Mouse (Mus musculus) left cerebral cortex, adult 2 months (tissue): ENCODE measurements at regions not wholly inside any gene's neighbourhood (a gene's known extent, or its start where the extent isn't known, plus 50 kb on each side); places are given as distances from the start of the nearest gene placed in this dataset.

ENCODE experiments used
- DNase-seq, 2 experiments: peaks; one replicate each; pipeline ENCODE4 v3.0.0; 2021 to 2022; ENCODE audit warnings: low spot score in 2 of 2, mixed read lengths in 1 of 2; ENCODE audit errors: extremely low spot score in 1 of 2
- H3K27ac ChIP-seq: fragments of 200-600 bp; 2 replicates; pipeline ENCODE4 v1.8.1; 2022
- H3K4me3 ChIP-seq: fragments of 200-600 bp; 2 replicates; pipeline ENCODE4 v1.8.1; 2022
- CTCF ChIP-seq: fragments of 200-600 bp; IDR thresholded peaks from 2 replicates; pipeline ENCODE4 v1.8.1; 2022; ENCODE audit warnings: antibody characterized with exemption, mild to moderate bottlenecking, moderate library complexity
- intact Hi-C: fragments of 180-260 bp; cut with DNase I; formaldehyde crosslinking; loops from one replicate; pipeline ENCODE4 v1.15.1; 2025

DNA sequence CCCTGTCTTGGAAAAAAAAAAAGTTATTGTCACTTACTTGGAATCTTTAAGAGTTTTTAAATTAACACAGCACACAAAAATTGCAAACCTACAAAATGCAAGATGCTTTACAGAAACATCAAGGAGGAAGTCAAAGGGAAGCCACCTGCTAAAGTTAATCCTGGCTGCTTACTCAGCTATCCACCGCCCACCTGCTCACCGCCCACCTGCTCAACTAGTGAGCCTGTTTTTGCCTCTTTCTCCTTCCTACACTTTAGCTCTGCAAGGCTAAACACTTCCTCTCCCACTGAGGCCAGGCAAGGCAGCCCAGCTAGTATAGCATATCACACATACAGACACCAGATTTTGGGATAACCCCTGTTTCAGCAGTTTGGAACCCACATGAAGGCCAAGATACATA is 66.4 kb downstream of the Gm6685 start:
- no peak for TF ChIP-seq CTCF
- Histone ChIP-seq H3K27ac (no peak overlapping the region), H3K4me3 (no peak overlapping the region)
- peak; percentile 20 to 45 for DNase-seq
- intact Hi-C loops = no loop called here

GRCm38 (mm10) chr11:28272571-28272970 is 67.1 kb downstream of the Gm6685 start:
- Histone ChIP-seq H3K4me3 (no peak overlapping the region), H3K27ac (no peak overlapping the region)
- DNase-seq = no peak
- intact Hi-C loops = no loop called here
- TF ChIP-seq CTCF = no peak
